Mouse (Mus musculus) adrenal gland, adult 18-20 months (tissue): ENCODE results near the gene Rxfp1. TPM values are rescaled to one million over a fixed set of nuclear protein-coding genes. Genes with fewer than 3 reads are reported as not detected.
"Not testable (repeated sequence)": the region's sequence is repeated elsewhere in the genome, so short reads cannot be mapped to it uniquely, and the experiment has no call there.

Experiments
- DNase-seq, 2 experiments: peaks; one replicate each; pipeline ENCODE4 v3.0.0; 2021 to 2022; ENCODE audit warnings: low spot score in 2 of 2
- long read RNA-seq, 2 experiments: library from polyadenylated mRNA; stranded (forward); transcript quantifications; one replicate each; pipeline ENCODE4 v2.0.0; 2021
- total RNA-seq, 2 experiments: library from RNA; stranded (reverse); gene quantifications; 1 replicate in 1 of 2; 2 replicates in 1 of 2; pipeline ENCODE4 v1.2.3; 2021

The Rxfp1 gene
- total RNA-seq, result not detected
- long read RNA-seq, experiment 1, result 0 reads
- long read RNA-seq, experiment 2, partial matches to known transcripts, result 0 of 1 reads
- long read RNA-seq, experiment 2, other reads (novel, unspliced or antisense), result 1 of 1 reads

- no peak for DNase-seq
These were observed at the start of gene Rxfp1 for GRCm38 (mm10) chr3:79737780-79738179. TSS of gene Rxfp1 (minus strand) at chr3:79737880.

DNA sequence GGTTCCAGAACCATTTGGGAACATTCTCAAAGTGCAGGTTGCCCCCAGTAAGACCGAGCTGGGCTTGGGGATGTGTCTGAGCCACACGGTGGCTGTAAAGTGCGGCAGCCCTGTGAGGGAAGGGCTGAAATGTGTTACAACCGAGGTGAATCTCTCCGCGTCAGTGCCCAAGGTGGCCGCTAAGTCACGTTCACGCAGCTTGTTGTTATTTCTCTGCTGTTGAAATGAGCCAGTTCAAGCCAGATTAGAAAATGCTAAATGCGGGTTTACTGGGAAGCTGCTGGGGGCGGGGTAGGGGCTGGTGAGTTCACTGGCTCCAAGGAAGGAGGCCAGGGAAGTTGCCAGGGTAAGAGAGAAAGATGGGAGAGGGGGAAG, 46.7 kb upstream of the Rxfp1 start:
- no peak for DNase-seq

GRCm38 (mm10) chr3:79783630-79784361, 46.1 kb upstream of the Rxfp1 start:
- no peak for DNase-seq

DNA sequence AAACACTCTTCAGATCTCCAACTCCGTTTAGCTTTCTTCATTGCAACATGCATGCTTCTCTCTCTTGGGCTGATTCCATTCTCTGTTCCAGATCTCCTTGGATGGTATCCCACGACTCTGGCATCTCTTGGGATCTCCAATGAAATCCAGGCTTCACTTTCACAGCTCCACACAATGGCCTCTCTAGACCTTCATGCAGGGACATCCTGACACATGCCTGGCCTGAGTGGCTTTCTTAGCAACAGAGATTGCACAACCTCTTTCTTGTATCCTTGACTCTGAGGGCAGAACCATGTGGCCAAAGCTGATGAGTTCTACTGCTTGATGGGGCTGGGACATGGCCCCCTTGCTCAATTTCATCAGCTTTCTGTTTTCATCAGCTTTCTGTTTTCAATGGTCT, 35.0 kb upstream of the Rxfp1 start:
- DNase-seq, result no peak

GRCm38 (mm10) chr3:79753736-79754135, 16.1 kb upstream of the Rxfp1 start:
- no peak for DNase-seq

DNA sequence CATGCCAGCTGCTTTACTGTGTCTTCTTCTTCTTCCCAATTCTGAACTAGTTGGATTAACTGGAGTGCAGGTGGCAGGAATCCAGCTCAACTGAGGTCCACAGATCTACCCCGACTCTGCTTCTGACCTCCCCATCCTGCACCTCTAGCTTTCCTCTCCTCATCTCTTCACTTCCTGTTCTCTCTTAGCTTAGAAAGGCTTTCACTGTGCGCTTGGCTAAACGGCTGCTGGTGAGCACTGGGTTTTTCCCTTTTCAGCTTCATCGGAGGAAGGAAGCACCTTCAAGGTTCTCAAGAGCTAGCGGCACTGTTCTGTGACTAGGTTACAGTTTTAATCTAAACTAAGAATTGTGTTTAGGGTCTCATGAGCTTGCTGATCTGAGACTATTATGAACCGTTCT, 8.9 kb upstream of the Rxfp1 start:
- no peak for DNase-seq

- DNase-seq, result no peak
These were observed 7.4 kb upstream of the Rxfp1 start for GRCm38 (mm10) chr3:79745101-79745500.

- no peak for DNase-seq
These were observed 6.7 kb upstream of the Rxfp1 start for GRCm38 (mm10) chr3:79744415-79744814.

DNA sequence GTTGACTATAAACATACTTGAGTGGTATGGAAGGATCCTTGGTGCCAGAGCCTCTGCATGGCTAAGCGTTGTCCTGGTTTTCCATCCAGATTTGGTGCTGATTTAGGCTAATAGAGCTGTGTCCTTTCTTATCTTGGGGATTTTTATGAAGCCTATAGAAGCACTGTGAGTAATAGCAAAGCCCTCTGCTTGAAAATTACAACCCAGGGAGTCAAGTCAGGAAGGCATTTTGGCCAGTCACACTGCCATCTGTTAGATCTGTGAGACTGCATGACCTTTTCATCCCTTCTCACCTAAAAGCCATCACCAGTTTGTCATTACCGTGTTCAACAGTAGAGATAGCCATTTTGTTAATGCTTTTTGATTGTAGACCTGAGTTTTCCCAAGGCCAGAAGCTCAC, 2.7 kb upstream of the Rxfp1 start:
- no peak for DNase-seq

DNA sequence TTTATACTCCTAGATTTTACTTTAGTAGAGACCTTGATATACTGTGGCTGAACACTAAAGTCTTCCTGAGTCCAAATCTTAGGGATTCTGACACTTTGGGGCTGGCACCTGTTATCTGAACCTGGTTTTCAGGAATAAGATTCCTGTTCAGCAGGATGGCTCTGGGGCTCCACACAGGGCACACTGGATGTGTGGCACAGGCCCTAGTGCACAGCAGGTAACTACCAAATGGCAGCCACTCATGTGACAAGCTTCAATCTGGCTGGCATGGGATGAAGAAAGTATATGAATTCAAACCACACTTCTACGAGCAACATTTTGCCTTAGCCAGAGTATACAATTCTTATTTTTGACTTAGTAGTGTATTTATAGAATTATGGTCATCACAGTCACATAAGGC, 771 bp upstream of the Rxfp1 start:
- no peak for DNase-seq

DNA sequence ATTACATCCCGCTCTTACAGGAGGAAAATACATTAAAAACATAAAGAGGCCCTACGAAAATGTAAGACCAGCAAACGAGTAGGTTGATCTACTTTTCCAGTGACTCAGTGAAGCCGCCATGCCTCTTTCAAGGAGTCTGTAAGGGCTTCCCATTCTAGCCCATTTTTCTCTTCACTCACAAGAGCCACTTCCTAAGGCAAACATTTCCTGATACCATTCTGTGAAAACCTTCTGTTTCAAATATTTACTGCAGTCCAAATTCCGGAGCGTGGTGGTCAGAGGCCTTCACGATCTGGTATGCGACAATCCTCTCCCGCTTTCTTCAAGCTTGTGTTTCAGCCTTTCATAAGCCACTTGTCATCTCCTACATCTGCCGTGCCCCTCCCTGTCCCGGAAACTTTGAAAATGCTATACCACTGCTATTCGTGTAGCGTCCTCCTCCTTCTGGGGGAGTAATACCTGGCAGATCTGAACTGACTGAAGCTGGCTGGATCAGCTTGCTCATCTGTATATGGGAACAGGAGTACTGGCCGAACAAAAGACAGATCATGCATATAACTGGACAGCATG, 11.1 kb downstream of the Rxfp1 start:
- no peak for DNase-seq

GRCm38 (mm10) chr3:79720756-79721484, 16.8 kb downstream of the Rxfp1 start:
- no peak for DNase-seq

GRCm38 (mm10) chr3:79706436-79706835, 31.2 kb downstream of the Rxfp1 start:
- no peak for DNase-seq

DNA sequence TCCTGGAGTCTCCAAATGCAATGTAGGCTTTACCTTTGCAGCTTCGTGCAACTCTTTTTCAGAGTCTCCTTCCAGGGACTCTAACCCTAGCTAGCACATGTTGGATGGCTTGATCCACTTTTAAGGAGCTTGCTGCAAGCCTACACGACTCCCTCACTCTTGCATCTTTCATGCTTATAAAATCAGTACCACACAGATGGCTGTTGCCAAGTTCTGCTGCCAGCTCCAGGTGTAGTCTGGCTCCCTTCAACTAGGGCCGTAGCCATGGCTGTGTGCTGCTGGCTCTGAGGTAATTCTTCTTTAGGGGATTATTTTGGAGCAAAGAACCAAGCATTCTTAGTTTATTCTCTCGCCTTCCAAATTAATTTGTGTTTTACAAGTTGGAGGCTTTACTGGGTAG, 34.5 kb downstream of the Rxfp1 start:
- no peak for DNase-seq

DNA sequence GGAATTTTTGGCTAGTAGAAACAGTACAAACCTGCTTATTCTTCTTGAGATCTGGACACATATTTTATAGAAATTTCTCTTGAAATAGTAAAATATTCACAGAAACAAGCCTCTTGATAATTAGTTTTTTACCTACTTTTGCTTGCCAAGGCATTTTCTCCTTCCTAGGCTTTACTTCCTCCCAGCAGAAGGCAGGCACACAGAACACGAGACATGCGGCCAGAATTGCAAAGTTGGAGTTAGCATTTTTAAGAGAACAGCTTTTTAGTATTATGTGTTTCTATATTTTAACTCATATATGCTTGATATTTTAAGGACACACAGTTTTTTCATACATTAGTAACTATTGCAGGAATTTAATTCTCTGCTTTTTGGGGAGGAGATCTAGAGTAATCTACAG, 45.7 kb downstream of the Rxfp1 start:
- no peak for DNase-seq

- no peak for DNase-seq
These were observed 47.5 kb downstream of the Rxfp1 start for GRCm38 (mm10) chr3:79690111-79690651.

DNA sequence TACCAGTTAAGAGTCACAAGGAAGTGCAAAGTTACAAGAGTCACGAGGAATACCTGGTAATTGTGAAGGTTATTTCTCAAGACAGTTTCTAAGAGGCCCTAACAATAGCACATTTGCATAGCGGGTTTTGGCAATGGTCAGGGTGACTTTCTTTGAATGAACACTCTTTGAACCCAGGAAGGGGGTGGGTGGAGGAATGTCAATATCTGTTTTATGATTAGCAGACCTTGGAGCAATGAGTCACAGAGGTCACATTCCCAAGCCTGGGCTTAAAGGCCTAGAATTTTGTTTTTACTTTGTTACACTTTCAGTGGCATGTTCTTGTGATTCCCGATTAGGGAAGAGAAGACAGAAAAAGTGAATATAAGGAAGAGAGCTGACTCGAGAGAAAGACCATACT, 49.6 kb downstream of the Rxfp1 start:
- DNase-seq, result not testable (repeated sequence)

GRCm38 (mm10) chr3:79683529-79683928, 54.2 kb downstream of the Rxfp1 start:
- no peak for DNase-seq

GRCm38 (mm10) chr3:79682351-79683132, 55.1 kb downstream of the Rxfp1 start:
- no peak for DNase-seq

GRCm38 (mm10) chr3:79676411-79676810, 61.3 kb downstream of the Rxfp1 start:
- no peak for DNase-seq

GRCm38 (mm10) chr3:79674641-79675040, 63.0 kb downstream of the Rxfp1 start:
- no peak for DNase-seq
